Mouse (Mus musculus) adrenal gland, adult 18-20 months (tissue): ENCODE results near the gene Zfp280b. TPM values are rescaled to one million over a fixed set of nuclear protein-coding genes. Genes with fewer than 3 reads are reported as not detected.
"Not testable (repeated sequence)": the region's sequence is repeated elsewhere in the genome, so short reads cannot be mapped to it uniquely, and the experiment has no call there.

Experiments
- DNase-seq, 2 experiments: peaks; one replicate each; pipeline ENCODE4 v3.0.0; 2021 to 2022; ENCODE audit warnings: low spot score in 2 of 2
- microRNA-seq, 2 experiments: library from miRNA; unstranded; fragments of <30 nt; microRNA quantifications; one replicate each; pipeline ENCODE4 v1.2.0; 2021; ENCODE audit warnings: borderline number of aligned reads in 2 of 2
- total RNA-seq, 2 experiments: library from RNA; stranded (reverse); gene quantifications; 1 replicate in 1 of 2; 2 replicates in 1 of 2; pipeline ENCODE4 v1.2.3; 2021

Zfp280b gene
- total RNA-seq, 2 experiments from 2014 or later = 5.8 to 6.9 TPM

DNA sequence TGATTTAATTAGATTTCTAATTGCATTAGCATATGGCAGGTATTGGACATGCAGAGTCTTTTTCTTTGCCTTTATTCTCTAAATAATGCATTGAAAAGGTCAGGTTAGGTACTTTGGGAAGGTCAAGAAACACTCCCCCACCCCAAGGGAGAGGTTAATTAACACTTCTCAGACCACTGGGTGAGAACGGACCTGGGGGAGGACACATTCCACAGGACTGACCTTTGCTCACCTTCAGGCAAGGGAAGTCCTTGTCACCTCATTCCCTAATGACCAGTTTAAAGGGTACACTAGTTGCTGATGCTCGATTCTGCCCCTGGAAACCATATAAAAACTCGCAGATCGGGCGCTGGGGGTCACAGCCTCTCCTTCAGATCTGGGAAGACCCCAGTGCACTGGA lies 3.2 kb upstream of the Zfp280b start:
- DNase-seq = no peak

DNA sequence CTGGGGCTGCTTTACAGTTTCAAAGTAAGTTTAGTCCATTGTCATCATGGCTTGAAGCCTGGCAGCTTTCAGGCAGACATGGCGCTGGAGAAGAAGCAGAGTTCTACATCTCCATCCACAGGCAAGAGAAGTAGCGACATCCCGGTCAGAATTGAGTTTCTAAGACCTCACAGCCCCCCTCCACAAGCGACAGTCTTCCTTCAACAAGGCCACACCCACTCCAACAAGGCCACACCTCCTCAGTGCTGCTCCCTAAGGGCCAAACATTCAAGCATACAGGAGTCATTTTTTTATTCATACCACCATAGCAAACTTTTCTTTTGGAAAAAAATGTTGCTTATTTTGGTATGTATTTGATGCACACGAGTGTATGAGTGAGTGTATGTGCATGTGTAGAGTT lies 2.0 kb upstream of the Zfp280b start:
- DNase-seq = no peak

- no peak for DNase-seq
Measured at GRCm38 (mm10) chr10:76031511-76032401, 694 bp upstream of the Zfp280b start.

DNA sequence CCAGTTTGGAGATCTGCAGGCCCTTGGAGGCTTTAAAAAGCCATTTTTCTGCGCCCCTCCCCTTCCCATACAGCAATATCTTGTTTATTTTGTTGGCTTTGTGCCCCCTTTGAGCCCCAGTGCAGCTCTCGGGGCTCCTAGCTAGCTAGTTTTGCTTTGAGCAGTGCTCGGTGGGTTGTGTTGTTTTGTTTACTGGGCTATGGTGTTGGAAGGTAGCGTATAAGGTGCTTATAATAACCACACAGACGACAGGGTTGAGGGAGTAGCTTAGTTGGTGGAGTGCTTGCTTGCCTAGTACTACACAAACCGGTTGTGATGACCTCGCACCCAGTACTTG lies 637 bp downstream of the Zfp280b start:
- DNase-seq = no peak

DNA sequence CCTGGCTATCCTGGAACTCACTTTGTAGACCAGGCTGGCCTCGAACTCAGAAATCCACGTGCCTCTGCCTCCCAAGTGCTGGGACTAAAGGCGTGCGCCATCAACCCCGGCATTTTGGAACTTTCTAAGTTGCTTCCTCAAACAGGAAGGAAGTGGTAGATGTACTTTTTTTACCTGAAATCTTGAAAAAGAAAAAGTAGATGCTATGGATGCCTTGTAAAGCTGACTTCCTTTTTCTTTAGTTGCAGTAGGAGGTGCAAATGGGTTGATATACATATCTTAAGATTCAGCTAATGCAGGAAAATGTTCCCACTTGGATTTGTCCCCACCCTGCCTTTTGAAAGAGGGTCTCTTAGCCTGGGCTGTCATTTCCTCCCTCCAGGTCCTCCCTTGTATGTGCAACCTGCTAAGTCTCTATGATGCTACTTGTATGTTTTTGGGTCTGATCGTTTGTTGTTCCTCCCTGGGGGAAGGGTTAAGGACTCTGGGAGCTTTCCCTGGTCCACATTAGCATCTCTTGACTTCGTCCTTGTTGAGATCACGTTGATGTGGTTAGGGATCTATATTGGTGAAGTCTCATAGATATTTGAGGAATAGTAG lies 1.7 kb downstream of the Zfp280b start:
- DNase-seq = no peak

GRCm38 (mm10) chr10:76035277-76035676 lies 2.8 kb downstream of the Zfp280b start:
- no peak for DNase-seq

- no peak for DNase-seq
Measured at GRCm38 (mm10) chr10:76036962-76037361, 4.5 kb downstream of the Zfp280b start.

DNA sequence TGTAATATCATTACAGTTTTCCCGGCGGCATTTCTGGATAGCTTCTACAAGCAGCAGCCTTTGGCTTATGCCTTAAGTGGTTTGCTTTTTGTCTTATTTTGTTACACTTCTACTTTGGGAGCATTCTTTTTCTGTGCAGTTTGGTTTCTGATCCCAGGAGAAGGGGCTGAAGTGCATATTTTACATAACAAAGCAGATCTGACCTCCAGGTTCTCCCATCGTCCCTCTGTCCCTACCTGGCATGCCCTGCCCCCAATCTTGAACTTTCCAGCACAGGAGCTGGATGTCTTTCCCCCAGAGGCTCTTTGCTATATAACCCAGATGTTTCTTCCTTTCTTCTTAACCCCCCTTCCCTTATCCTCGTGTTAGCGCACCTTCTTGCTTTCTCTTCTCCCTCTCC lies 12.9 kb downstream of the Zfp280b start:
- DNase-seq = no peak

DNA sequence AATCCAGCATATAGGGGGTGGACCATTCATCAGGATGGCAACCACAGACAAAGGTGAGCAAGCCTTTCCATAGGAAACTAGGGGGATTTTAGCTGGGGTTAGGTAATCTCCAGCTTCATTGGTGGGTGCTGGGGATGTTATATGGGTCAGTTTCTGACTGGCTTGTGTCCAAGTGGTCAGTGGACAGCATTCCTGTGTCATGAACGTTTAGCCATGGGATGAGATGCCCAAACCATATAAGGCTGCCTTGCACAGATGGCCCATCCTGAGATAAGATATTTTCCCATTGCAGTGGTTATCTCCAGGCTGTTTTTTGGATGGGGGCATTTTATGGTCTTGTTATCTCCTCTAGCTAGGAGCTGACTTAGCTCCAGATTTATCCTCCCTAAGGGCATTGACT lies 14.3 kb downstream of the Zfp280b start:
- no peak for DNase-seq

DNA sequence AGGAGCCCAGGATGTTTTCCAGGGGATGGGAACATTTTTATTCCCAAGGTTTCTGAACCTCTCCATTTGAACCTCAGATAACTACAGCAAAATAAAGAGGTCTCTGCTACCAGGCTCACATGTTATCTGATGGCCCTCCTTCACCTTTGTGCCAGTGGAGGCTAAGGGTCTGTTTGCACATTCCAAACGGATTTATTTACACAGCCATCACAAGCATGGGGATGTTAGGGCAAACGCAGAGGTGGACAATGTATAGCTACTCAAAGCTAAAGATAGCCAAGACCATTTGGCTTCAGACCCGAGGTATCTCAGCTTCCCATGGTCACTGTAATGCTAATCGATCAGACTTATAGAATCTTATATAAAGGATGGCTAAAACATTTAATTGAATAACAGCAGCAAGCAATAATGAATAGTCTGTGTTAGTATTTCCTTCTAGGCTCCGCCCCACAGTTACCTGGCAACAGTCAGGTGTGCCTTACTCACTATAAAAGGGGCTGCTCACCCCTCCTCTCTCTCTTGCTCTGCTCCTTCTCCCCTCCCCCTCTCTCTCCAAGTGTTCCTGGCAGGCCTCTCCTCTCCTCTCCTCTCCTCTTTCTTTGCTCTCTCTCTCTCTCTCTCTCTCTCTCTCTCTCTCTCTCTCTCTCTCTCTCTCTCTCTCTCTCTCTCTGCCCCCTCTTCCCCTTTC lies 14.9 kb downstream of the Zfp280b start:
- no peak for DNase-seq

DNA sequence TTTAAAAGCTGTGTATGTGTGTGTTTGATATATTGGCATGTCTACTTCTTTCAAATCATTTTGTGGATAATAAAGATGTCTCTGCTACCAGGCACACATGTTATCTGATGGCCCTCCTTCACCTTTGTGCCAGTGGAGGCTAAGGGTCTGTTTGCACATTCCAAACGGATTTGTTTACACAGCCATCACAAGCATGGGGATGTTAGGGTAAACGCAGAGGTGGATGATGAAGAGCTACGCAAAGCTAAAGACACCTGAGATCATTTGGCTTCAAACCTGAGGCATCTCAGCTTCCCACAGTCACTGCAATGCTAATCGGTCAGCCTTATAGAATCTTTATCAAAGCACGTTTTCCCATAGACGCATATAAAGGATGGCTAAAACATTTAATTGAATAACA lies 16.5 kb downstream of the Zfp280b start:
- DNase-seq = no peak

DNA sequence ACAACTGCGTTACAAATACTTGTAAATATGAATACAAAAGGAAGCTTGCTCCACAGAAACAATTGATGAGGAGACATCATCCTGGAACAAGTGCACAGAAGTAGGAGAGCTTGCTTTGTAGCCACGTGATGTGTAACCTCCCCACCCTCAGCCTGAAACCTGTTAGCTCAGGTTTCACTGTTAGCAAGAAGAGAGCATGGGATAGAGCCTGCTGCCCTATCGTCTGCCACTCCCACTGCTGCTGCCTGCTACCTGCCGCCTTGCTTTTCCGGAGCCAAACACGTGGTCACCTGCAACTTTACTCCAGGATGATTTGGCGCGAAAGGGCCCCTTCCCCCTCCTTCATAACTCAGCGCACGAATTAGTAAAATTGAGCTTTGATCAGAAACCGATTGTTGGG lies 19.4 kb downstream of the Zfp280b start:
- DNase-seq = no peak

DNA sequence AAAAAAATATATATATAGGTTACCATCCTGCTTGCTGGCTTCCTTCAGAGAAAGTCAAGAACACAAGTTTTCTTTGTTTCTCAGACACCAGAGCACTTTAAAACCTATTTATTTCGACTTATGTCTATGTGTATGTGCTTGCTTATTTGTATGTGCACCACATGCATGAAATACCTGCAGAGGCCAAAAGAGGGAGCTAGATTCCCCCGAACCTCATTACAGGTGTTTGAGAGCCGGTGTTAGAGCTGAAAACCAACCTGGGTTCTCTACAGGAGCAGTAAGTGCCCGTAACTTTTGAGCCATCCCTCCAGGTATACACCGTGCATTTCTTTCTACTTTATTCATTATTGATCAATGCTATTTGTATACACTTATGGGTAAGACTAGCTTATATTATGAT lies 30.0 kb downstream of the Zfp280b start:
- no peak for DNase-seq

DNA sequence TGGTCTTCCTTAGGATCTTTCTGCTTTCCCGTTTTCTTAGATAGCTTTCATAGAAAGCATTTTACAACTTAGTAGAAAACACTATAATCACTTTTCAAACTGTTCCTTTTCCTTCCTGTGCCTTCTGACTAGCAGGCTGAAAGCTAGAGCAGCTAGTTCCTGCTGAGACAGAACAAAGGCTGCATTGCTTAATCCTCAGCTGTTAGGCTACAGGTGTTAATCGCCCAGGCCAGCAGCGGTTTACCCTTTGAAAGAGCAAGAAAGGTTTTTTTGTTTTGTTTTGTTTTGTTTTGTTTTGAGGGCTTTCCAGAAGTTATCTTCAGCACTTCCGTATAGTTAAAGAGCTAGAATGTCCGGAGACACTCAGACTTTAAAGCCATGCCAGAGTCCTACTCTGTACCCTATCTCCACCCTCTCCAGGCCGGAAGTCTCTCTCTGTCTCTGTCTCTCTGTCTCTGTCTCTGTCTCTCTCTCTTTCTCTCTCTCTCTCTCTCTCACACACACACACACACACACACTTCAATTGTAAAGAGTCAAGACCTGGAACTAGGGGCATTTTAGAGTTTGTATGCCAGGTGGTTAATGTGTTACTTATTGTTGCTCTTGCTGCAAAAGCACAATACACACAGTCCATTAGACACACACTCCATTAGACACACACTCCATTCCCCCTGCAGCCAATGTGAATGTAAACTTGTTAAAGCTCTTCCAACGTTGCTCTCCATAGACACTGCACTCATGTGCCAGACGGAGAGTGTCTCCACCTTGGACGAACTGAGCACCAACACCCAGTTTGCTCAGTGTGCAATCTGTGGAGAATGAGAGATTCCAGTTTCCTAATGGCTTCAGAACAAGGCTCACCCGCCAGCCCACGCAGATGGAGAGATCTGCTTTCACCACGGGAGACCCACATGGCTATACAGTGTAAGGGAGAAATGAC lies 35.5 kb downstream of the Zfp280b start:
- no peak for DNase-seq

- DNase-seq = not testable (repeated sequence)
Measured at GRCm38 (mm10) chr10:76072080-76072479, 39.6 kb downstream of the Zfp280b start.

DNA sequence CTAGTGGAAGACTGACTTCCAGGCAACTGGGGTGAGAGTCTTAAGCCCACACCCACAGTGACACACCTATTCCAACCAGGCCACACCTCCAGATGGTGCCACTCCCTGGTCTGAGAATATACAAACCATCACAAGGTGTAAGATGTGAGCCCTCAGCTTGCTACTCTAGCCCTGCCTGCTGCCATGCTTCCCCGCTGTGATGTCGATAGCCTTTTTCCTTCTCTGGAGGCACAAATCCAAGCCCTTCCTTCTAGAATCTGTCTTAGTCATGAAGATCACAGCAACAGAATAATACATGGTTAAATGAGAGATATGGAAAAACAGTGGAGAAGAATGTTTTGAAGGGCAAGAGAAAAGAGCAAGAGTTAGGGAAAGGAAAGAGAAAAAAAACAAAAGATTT lies 44.6 kb downstream of the Zfp280b start:
- DNase-seq = not testable (repeated sequence)

Small RNAs within 50 kb of the gene (microRNA-seq; reads per million reads assigned to microRNA genes)
- 0 reads per million in 2 experiments for gene Mir6409

Other genes with a start within 250 kb of the Zfp280b start
- 10 to 100 TPM; 57.9 to 82.4 TPM for gene Gstt1, start 234.1 kb upstream of the Zfp280b start, total RNA-seq
- not detected for gene Gstt4, start 210.1 kb upstream of the Zfp280b start, total RNA-seq
- gene Gstt2, start 195.2 kb upstream of the Zfp280b start, total RNA-seq = 10 to 100 TPM; 25.5 to 31.1 TPM
- 100 to 1,000 TPM; 221 to 268 TPM for gene Mif, start 172.4 kb upstream of the Zfp280b start, total RNA-seq
- gene Derl3, start 139.2 kb upstream of the Zfp280b start, total RNA-seq = 1 to 10 TPM; 1.4 to 2.3 TPM
- gene Smarcb1, start 111.0 kb upstream of the Zfp280b start, total RNA-seq = 10 to 100 TPM; 64.4 to 70.6 TPM
- gene Chchd10, start 99.5 kb upstream of the Zfp280b start, total RNA-seq = 1,000 to 10,000 TPM in 1 of 2 experiments, 100 to 1,000 TPM in 1; 918 to 1,521 TPM
- 1 to 10 TPM; 5.4 to 5.7 TPM for gene Mmp11, start 96.2 kb upstream of the Zfp280b start, total RNA-seq
- gene Gm867, start 92.0 kb upstream of the Zfp280b start, total RNA-seq = under 1 TPM; 0.63 to 0.64 TPM
- gene Vpreb3, start 89.6 kb upstream of the Zfp280b start, total RNA-seq = not detected
- gene Gm5134, start 78.1 kb upstream of the Zfp280b start, total RNA-seq = not detected
- not detected for gene Slc5a4b, start 78.3 kb downstream of the Zfp280b start, total RNA-seq
- not detected for gene Slc5a4a, start 114.8 kb downstream of the Zfp280b start, total RNA-seq
- 10 to 100 TPM; 21.3 to 31.3 TPM for gene Prmt2, start 205.2 kb downstream of the Zfp280b start, total RNA-seq
- gene S100b, start 221.2 kb downstream of the Zfp280b start, total RNA-seq = 10 to 100 TPM; 14.4 to 90.4 TPM